Mouse (Mus musculus): ENCODE measurements at regions not wholly inside any gene's neighbourhood (a gene's known extent, or its start where the extent isn't known, plus 50 kb on each side); places are given as distances from the start of the nearest gene placed in this dataset.
"Not testable (repeated sequence)": the region's sequence is repeated elsewhere in the genome, so short reads cannot be mapped to it uniquely, and the experiment has no call there.

DNA sequence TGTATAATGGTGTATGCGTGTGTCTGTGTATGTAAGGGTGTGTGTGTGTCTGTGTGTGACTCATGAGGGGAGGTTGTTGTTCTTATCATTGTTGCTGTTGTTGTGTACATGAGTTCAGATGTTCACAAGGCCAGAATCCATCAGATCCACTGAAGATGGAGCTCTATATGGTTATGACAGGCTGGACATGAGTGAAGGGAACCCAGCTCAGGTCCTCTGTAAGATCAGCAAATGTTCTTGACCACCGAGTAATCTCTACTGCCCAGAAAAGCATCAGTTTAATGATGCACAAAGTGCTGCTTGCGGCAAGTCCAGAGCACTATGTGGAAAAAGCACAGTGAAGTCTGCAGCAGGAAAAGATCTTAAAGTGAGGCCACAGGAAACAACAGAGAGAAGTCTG is 77.5 kb downstream of the Gm15319 start:
- peak; percentile 1 for DNase-seq (ENCODE audit: low spot score)
- not testable (repeated sequence) for H3K4me1 ChIP-seq (ENCODE audit: insufficient read depth, low read length); ATAC-seq; H3K27me3 ChIP-seq (ENCODE audit: insufficient read depth, low read length); H3K9me3 ChIP-seq (ENCODE audit: low read length); H3K4me3 ChIP-seq (ENCODE audit: low read length); H3K36me3 ChIP-seq (ENCODE audit: insufficient read depth, low read length); H3K4me2 ChIP-seq (ENCODE audit: low read depth, low read length); H3K9ac ChIP-seq (replicated peaks; ENCODE audit: low read length); H3K27ac ChIP-seq
- WGBS: 98% methylated on average over 2 of the region's 3 CpGs

DNA sequence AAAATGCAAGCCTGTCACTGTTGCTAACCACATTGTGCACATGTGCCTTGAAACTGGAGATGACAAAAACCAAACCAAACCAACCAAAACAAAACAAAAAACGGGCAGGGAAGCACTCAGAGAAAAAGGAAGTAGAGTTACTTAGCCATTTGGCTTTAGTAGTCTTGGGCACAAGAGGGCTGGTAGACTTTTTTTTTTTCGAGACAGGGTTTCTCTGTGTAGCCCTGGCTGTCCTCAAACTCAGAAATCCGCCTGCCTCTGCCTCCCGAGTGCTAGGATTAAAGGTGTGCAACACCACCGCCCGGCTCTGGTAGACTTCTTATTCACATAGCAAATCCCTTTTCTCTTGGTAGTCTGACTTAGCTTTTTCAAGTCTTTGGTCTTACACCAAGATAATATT is 78.2 kb downstream of the Gm15319 start:
- H3K27me3 ChIP-seq (ENCODE audit: insufficient read depth, low read length); H3K27ac ChIP-seq; H3K4me1 ChIP-seq (ENCODE audit: insufficient read depth, low read length); H3K4me2 ChIP-seq (ENCODE audit: low read depth, low read length); H3K9me3 ChIP-seq (ENCODE audit: low read length); DNase-seq (ENCODE audit: low spot score); H3K36me3 ChIP-seq (ENCODE audit: insufficient read depth, low read length); H3K9ac ChIP-seq (replicated peaks; ENCODE audit: low read length); H3K4me3 ChIP-seq (ENCODE audit: low read length); ATAC-seq: not testable (repeated sequence)
- 82% methylated on average over 3 of the region's 6 CpGs for WGBS

DNA sequence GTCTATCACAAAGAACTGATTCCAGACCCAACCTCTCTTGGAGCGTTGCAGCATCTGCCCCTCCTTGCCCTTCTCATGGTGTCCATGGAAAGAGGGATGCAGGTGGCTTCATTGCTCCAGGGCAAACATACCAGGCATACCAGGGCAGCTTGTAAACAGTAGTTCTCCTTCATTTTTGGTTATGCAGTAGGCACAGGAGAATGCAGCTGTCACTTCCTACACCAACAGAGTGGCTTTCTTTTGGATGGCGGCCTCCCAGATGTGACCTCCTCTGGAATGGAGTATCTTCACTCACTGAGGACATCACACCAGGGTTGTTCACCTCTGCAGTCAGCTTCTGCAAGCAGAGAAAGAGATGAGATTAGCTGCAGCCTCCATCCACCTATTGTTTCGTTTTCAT is 79.9 kb downstream of the Gm15319 start:
- H3K27me3 ChIP-seq (ENCODE audit: insufficient read depth, low read length); ATAC-seq; H3K9me3 ChIP-seq (ENCODE audit: low read length); H3K4me3 ChIP-seq (ENCODE audit: low read length); H3K36me3 ChIP-seq (ENCODE audit: insufficient read depth, low read length); H3K9ac ChIP-seq (replicated peaks; ENCODE audit: low read length); H3K4me1 ChIP-seq (ENCODE audit: insufficient read depth, low read length); DNase-seq (ENCODE audit: low spot score); H3K4me2 ChIP-seq (ENCODE audit: low read depth, low read length); H3K27ac ChIP-seq: not testable (repeated sequence)
- 86% methylated on average over 1 of the region's 3 CpGs for WGBS

DNA sequence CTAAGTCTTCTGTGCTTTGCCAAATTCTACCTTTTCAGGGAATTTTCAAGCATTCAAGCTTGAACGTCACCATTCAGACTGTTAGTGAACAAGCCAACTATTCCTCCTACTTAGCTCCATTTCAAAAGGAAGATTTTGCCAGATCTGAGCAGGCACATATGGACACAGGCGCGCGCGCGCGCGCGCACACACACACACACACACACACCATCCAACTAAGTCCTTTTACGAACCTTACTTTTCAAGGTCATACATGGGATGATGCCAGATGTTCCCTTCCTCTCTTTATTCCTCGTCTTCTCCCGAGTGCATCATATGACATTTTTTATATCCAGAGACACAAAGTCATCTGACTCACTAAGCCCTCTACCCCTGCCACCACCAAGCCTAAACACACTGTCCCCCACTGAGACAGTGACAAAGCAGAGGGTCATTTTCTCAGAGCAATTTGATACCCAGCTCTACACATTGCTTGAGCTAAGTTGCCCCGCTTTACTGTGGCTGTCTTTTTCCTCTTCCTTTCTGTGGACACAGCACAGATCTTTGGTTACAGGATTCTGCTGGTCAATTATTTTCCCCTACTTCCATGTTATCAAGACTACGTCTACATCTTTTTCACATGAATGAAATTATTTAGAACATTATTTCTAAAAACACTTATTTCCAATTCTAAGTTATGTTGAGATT is 81.7 kb downstream of the Gm15319 start:
- WGBS: 94% methylated on average over 14 of the region's 14 CpGs
- H3K36me3 ChIP-seq (ENCODE audit: insufficient read depth, low read length); H3K4me2 ChIP-seq (ENCODE audit: low read depth, low read length); H3K4me1 ChIP-seq (ENCODE audit: insufficient read depth, low read length); H3K27me3 ChIP-seq (ENCODE audit: insufficient read depth, low read length); H3K4me3 ChIP-seq (ENCODE audit: low read length); ATAC-seq; H3K27ac ChIP-seq; H3K9ac ChIP-seq (replicated peaks; ENCODE audit: low read length); H3K9me3 ChIP-seq (ENCODE audit: low read length): not testable (repeated sequence)
- peak; percentile 0 for DNase-seq (ENCODE audit: low spot score)

DNA sequence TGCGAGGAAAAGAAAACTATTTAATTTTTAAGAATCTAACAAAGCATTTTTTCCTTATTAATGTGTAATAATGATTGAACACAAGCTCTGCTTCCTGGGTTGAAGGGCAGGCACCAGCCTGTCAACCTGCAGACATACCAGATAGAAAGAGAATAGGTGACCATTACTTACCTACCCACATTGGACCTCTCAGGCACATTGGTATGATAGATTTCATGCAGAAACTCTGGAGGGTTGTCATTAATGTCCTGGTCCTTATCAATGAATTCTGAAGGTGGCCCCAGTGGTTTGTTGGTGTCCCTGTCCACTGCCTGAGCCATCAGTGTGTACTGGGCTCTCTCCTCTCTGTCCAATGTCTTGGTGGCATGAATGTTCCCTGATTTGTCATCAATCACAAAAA is 85.3 kb downstream of the Gm15319 start:
- H3K4me3 ChIP-seq (ENCODE audit: low read length); DNase-seq (ENCODE audit: low spot score); ATAC-seq; H3K4me1 ChIP-seq (ENCODE audit: insufficient read depth, low read length); H3K9ac ChIP-seq (replicated peaks; ENCODE audit: low read length); H3K9me3 ChIP-seq (ENCODE audit: low read length); H3K36me3 ChIP-seq (ENCODE audit: insufficient read depth, low read length); H3K27ac ChIP-seq; H3K27me3 ChIP-seq (ENCODE audit: insufficient read depth, low read length); H3K4me2 ChIP-seq (ENCODE audit: low read depth, low read length): not testable (repeated sequence)
- 77% methylated on average over 1 of the region's 1 CpGs for WGBS

DNA sequence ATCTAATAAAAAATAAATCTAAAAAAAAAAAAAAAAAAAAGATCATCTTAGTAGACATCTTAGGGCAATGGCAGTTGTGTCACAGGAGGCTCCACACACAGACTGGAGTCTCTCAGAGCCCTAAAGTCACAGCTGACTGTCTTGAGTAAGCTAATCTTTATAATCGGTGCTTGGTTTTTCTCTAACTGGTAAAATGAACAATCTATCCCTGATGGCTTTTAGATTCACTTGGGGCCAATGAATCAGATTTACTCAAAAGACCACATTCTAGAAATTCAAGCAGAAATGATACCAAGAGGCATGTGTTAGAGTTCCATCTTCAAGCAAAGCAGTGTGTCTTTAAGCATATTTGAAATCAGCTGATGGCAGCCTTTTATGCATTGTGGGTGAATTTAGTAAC is 86.3 kb downstream of the Gm15319 start:
- H3K36me3 ChIP-seq (ENCODE audit: insufficient read depth, low read length); DNase-seq (ENCODE audit: low spot score); H3K9ac ChIP-seq (replicated peaks; ENCODE audit: low read length); H3K27me3 ChIP-seq (ENCODE audit: insufficient read depth, low read length); H3K27ac ChIP-seq; ATAC-seq; H3K9me3 ChIP-seq (ENCODE audit: low read length); H3K4me3 ChIP-seq (ENCODE audit: low read length); H3K4me2 ChIP-seq (ENCODE audit: low read depth, low read length); H3K4me1 ChIP-seq (ENCODE audit: insufficient read depth, low read length): not testable (repeated sequence)
- WGBS: 93% methylated on average over 1 of the region's 1 CpGs

DNA sequence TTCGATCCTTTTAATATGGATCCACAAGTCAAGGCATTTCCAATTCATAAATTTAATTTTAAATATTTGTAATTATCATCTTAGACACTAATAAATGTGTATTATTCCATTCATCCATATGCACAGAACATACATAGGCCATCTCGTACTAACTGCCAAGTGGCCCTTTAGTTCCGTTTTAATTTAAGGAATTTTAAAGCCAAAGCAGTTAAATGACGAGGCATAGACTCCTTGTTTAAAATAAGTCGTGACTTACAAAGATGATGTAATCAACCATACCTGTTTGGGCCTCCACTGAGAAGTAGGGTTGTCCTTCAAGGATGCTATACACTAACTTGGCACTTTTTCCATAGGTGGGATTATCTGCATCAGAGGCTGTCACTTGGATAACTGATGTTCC is 89.2 kb downstream of the Gm15319 start:
- H3K4me3 ChIP-seq (ENCODE audit: low read length); H3K36me3 ChIP-seq (ENCODE audit: insufficient read depth, low read length); ATAC-seq; DNase-seq (ENCODE audit: low spot score); H3K4me1 ChIP-seq (ENCODE audit: insufficient read depth, low read length); H3K9ac ChIP-seq (replicated peaks; ENCODE audit: low read length); H3K9me3 ChIP-seq (ENCODE audit: low read length); H3K27me3 ChIP-seq (ENCODE audit: insufficient read depth, low read length); H3K4me2 ChIP-seq (ENCODE audit: low read depth, low read length); H3K27ac ChIP-seq: not testable (repeated sequence)
- 81% methylated on average over 4 of the region's 5 CpGs for WGBS

DNA sequence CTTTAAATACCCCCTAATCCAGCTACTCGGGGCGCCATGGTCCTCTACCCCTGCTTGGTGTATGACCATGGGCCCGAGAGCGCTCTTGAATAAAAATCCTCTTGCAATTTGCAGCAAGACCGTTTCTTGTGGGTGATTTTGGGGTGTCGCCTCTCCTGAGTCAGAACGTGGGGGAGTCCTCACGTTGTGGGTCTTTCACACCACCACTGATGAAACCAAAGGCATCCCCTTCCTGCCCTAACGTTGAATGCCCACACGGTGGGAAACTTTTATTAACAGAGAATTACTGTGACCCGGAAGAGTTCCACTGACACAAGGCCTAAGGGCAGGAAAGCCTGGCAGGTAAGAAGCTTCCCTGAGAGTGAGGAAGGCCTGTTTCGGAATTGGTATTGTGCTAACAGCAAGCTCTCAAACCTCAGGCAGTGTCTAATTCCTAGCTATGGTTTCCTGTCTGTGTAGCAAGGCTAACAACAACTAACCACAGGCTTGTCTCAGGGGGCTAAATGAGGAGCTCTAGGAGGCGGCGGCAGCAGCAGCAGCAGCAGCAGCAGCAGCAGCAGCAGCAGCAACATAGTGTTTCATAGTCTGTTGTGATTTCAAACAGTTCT is 95.4 kb downstream of the Gm15319 start:
- not testable (repeated sequence) for H3K4me2 ChIP-seq (ENCODE audit: low read depth, low read length); H3K27me3 ChIP-seq (ENCODE audit: insufficient read depth, low read length); H3K4me1 ChIP-seq (ENCODE audit: insufficient read depth, low read length); H3K9me3 ChIP-seq (ENCODE audit: low read length); H3K36me3 ChIP-seq (ENCODE audit: insufficient read depth, low read length); H3K9ac ChIP-seq (replicated peaks; ENCODE audit: low read length); H3K27ac ChIP-seq; H3K4me3 ChIP-seq (ENCODE audit: low read length); ATAC-seq; DNase-seq (ENCODE audit: low spot score)
- WGBS: 88% methylated on average over 11 of the region's 14 CpGs

DNA sequence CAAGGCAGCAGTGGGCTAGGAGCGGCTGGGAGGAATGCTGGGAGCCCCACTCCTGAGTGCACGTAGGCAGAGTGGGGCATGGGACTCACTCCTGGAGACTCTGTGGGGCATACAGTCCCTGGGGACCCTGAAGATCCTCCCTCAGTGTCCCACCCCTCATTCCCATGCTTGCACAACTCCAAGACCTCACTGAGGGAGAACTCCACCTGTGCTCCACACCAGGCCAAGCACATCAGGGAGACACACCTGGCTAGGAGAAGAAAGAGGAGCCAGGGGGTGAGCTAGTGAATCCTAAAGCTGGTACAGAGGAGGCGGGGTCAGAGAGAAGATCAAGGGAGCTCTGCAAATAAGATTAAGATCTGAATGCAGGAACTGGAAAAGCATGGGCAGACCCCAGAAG is 96.2 kb downstream of the Gm15319 start:
- not testable (repeated sequence) for ATAC-seq; DNase-seq (ENCODE audit: low spot score); H3K27ac ChIP-seq; H3K9me3 ChIP-seq (ENCODE audit: low read length); H3K9ac ChIP-seq (replicated peaks; ENCODE audit: low read length); H3K4me1 ChIP-seq (ENCODE audit: insufficient read depth, low read length); H3K36me3 ChIP-seq (ENCODE audit: insufficient read depth, low read length); H3K27me3 ChIP-seq (ENCODE audit: insufficient read depth, low read length); H3K4me3 ChIP-seq (ENCODE audit: low read length); H3K4me2 ChIP-seq (ENCODE audit: low read depth, low read length)
- WGBS: 88% methylated on average over 3 of the region's 3 CpGs

DNA sequence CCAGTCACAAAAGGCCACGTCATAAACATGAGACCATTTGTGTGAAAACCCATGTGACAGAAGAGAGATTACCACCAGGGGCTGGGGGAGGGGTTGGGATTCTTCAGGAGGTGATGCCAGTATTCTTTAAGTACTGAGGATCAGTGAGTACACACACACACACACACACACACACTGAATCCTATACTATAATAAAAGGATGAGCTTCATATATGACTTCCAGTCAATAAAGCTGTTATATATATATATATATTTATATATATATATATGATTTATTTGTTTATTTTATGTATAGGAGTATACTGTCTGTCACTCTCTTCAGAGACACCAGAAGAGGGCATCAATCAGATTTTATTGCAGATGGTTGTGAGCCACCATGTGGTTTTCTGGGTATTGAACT is 98.4 kb downstream of the Gm15319 start:
- H3K27ac ChIP-seq; H3K4me3 ChIP-seq (ENCODE audit: low read length); H3K4me2 ChIP-seq (ENCODE audit: low read depth, low read length); H3K27me3 ChIP-seq (ENCODE audit: insufficient read depth, low read length); H3K4me1 ChIP-seq (ENCODE audit: insufficient read depth, low read length); H3K36me3 ChIP-seq (ENCODE audit: insufficient read depth, low read length); H3K9me3 ChIP-seq (ENCODE audit: low read length); H3K9ac ChIP-seq (replicated peaks; ENCODE audit: low read length); ATAC-seq: not testable (repeated sequence)
- DNase-seq (ENCODE audit: low spot score): peak; percentile 0
- WGBS: 74% methylated on average over 1 of the region's 1 CpGs
